Mouse (Mus musculus) CH12.LX (cell line): ENCODE measurements around the gene Lrrc75b.

ENCODE experiments used
- BHLHE40 ChIP-seq: IDR thresholded peaks from 2 replicates; pipeline ENCODE4 v1.6.1; 2011; ENCODE audit warnings: mild to moderate bottlenecking, low read depth, low read length, improper control_type of control experiment
- CHD1 ChIP-seq: IDR thresholded peaks from 2 replicates; pipeline ENCODE4 v1.6.1; 2012; ENCODE audit warnings: low read depth, low read length, improper control_type of control experiment, inconsistent platforms
- CTCF ChIP-seq, 2 experiments: IDR thresholded peaks in 1 of 2; conservative IDR thresholded peaks in 1 of 2; 2 replicates each; pipeline ENCODE4 v1.5.1; 2011 to 2012; ENCODE audit warnings: low read depth in 2 of 2, low read length in 2 of 2, improper control_type of control experiment in 1 of 2, inconsistent platforms in 1 of 2, mild to moderate bottlenecking in 1 of 2, moderate library complexity in 1 of 2
- ELF1 ChIP-seq: IDR thresholded peaks from 2 replicates; pipeline ENCODE4 v1.6.1; 2014; ENCODE audit warnings: low read depth, mild to moderate bottlenecking, inconsistent platforms, low read length, improper control_type of control experiment
- ETS1 ChIP-seq: conservative IDR thresholded peaks from 2 replicates; pipeline ENCODE4 v1.6.1; 2012; ENCODE audit warnings: low read depth, mild to moderate bottlenecking, inconsistent platforms, low read length, improper control_type of control experiment, moderate library complexity
- MAX ChIP-seq: IDR thresholded peaks from 2 replicates; pipeline ENCODE4 v1.6.1; 2011; ENCODE audit warnings: low read length, improper control_type of control experiment
- POLR2A ChIP-seq: IDR thresholded peaks from 2 replicates; pipeline ENCODE4 v1.6.1; 2011; ENCODE audit warnings: low read depth, mild to moderate bottlenecking, improper control_type of control experiment, low read length
- POLR2AphosphoS2 ChIP-seq: IDR thresholded peaks from 2 replicates; pipeline ENCODE4 v1.6.1; 2011; ENCODE audit warnings: low read depth, low read length, improper control_type of control experiment
- RAD21 ChIP-seq: IDR thresholded peaks from 2 replicates; pipeline ENCODE4 v1.6.1; 2011; ENCODE audit warnings: low read depth, mild to moderate bottlenecking, low read length, improper control_type of control experiment, moderate library complexity
- SMC3 ChIP-seq: IDR thresholded peaks from 2 replicates; pipeline ENCODE4 v1.6.1; 2011; ENCODE audit warnings: low read depth, low read length, improper control_type of control experiment
- TCF12 ChIP-seq: IDR thresholded peaks from 2 replicates; pipeline ENCODE4 v1.6.1; 2014; ENCODE audit warnings: low read depth, mild to moderate bottlenecking, inconsistent platforms, low read length, improper control_type of control experiment
- USF1 ChIP-seq: IDR thresholded peaks from 2 replicates; pipeline ENCODE4 v1.6.1; 2014; ENCODE audit warnings: low read depth, mild to moderate bottlenecking, inconsistent platforms, low read length, improper control_type of control experiment
- ZKSCAN1 ChIP-seq: IDR thresholded peaks from 2 replicates; pipeline ENCODE4 v1.6.1; 2012; ENCODE audit warnings: low read depth, inconsistent platforms, low read length, improper control_type of control experiment, borderline replicate concordance

GRCm38 (mm10) chr10:75548486-75548885, 11.6 kb downstream of the Lrrc75b start:
- no peak for TF ChIP-seq POLR2AphosphoS2
- TF ChIP-seq CTCF (conservative IDR thresholded peaks at IDR 0.05 in 1 of 2, IDR thresholded peaks at IDR 0.05 in 1 of 2; ENCODE audit: low read depth in 2 of 2, low read length in 2 of 2), result no peak
- TF ChIP-seq POLR2A, result no peak
- no peak for TF ChIP-seq RAD21
- no peak for TF ChIP-seq ETS1
- TF ChIP-seq CHD1, result no peak
- TF ChIP-seq USF1, result no peak
- no peak for TF ChIP-seq TCF12
- no peak for TF ChIP-seq MAX
- TF ChIP-seq ELF1, result no peak
- no peak for TF ChIP-seq BHLHE40
- TF ChIP-seq SMC3, result no peak
- TF ChIP-seq ZKSCAN1, result no peak
